Mouse (Mus musculus): Measurements from ENCODE around the gene Cenpa.

- TF ChIP-seq POLR2A (IDR thresholded peaks at IDR 0.05; ENCODE audit: borderline replicate concordance, insufficient read depth, low read length): no peak
- TF ChIP-seq CTCF (IDR thresholded peaks at IDR 0.05; ENCODE audit: borderline replicate concordance, insufficient read depth, low read depth, low read length): no peak
These were observed 43.2 kb upstream of the Cenpa start for GRCm38 (mm10) chr5:30623380-30623779.
